Mouse (Mus musculus) neutrophil, adult 59 days (primary cell): Measurements from ENCODE around the gene P4ha3. TPM values are rescaled to one million over a fixed set of nuclear protein-coding genes. Genes with fewer than 3 reads are reported as not detected.

Source experiments
- total RNA-seq, 2 experiments: library from RNA; stranded (reverse); gene quantifications; 1 replicate in 1 of 2; 2 replicates in 1 of 2; pipeline ENCODE4 v1.2.4; 2023

The P4ha3 gene
- total RNA-seq: not detected

DNA sequence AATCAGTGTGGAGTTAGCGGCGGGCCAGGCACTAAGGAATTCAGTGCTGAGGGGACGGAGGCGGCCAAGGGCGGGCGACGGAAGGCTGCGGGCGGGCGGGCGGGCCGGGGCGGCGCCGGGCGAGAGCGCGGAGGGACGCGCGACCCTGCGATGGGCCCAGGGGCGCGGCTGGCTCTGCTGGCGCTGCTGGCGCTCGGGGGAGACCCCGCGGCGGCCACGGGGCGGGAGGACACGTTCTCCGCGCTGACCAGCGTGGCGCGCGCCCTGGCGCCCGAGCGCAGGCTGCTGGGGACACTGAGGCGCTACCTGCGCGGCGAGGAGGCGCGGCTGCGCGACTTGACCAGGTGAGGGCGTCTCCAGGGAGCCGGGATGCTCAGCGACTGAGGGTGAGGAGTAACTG lies at the start of gene P4ha3:
P4ha3 (plus strand) TSS at position 138 of the 400 bp plus-strand sequence.

Other genes with a start within 250 kb of the P4ha3 start
- gene Pold3, start 164.0 kb upstream of the P4ha3 start, total RNA-seq: 10 to 100 TPM; 44.5 to 52.0 TPM
- 1 to 10 TPM; 1.1 to 1.3 TPM for gene Lipt2, start 126.2 kb upstream of the P4ha3 start, total RNA-seq
- 10 to 100 TPM; 18.1 to 26.7 TPM for gene Kcne3, start 109.0 kb upstream of the P4ha3 start, total RNA-seq
- gene Pgm2l1, start 58.1 kb upstream of the P4ha3 start, total RNA-seq: 1 to 10 TPM; 8.5 to 8.7 TPM
- 10 to 100 TPM; 26.0 to 27.2 TPM for gene C2cd3, start 86.7 kb downstream of the P4ha3 start, total RNA-seq
- gene Ppme1, start 86.8 kb downstream of the P4ha3 start, total RNA-seq: 10 to 100 TPM; 18.2 to 26.6 TPM
- under 1 TPM; 0.22 to 0.38 TPM for gene Ucp3, start 187.5 kb downstream of the P4ha3 start, total RNA-seq
- 1,000 to 10,000 TPM; 1,531 to 1,532 TPM for gene Ucp2, start 207.8 kb downstream of the P4ha3 start, total RNA-seq
- gene Dnajb13, start 229.4 kb downstream of the P4ha3 start, total RNA-seq: not detected